Mouse (Mus musculus) kidney, embryonic 15.5 days (tissue): Measurements from ENCODE around the gene Ocrl. TPM values are rescaled to one million over a fixed set of nuclear protein-coding genes. Genes with fewer than 3 reads are reported as not detected.

ENCODE experiments used
- ATAC-seq: fragments of 200-750 bp; cut with Nextera tagmentation; replicated peaks from 2 replicates; pipeline ENCODE4 v1.8.0; 2017; ENCODE audit warnings: moderate TSS enrichment; ENCODE audit not compliant: low FRiP score
- H3K27ac ChIP-seq: fragments of 300-500 bp; sonication (generic); 2 replicates; pipeline ENCODE4 v1.5.1; 2015; ENCODE audit warnings: mild to moderate bottlenecking, inconsistent platforms
- H3K27me3 ChIP-seq: fragments of 300-500 bp; sonication (generic); 2 replicates; pipeline ENCODE4 v1.6.1; 2015; ENCODE audit warnings: inconsistent platforms
- H3K36me3 ChIP-seq: fragments of 300-500 bp; sonication (generic); 2 replicates; pipeline ENCODE4 v1.6.1; 2015; ENCODE audit warnings: inconsistent platforms
- H3K4me1 ChIP-seq: fragments of 300-500 bp; sonication (generic); 2 replicates; pipeline ENCODE4 v1.6.1; 2015; ENCODE audit warnings: inconsistent platforms
- H3K4me2 ChIP-seq: fragments of 300-500 bp; sonication (generic); 2 replicates; pipeline ENCODE4 v1.6.1; 2015; ENCODE audit warnings: moderate library complexity, mild to moderate bottlenecking, inconsistent platforms
- H3K4me3 ChIP-seq: fragments of 300-500 bp; sonication (generic); replicated peaks from 2 replicates; pipeline ENCODE4 v1.5.1; 2015; ENCODE audit warnings: mild to moderate bottlenecking, inconsistent platforms
- H3K9ac ChIP-seq: fragments of 300-500 bp; sonication (generic); 2 replicates; pipeline ENCODE4 v1.6.1; 2015; ENCODE audit warnings: mild to moderate bottlenecking, inconsistent platforms
- H3K9me3 ChIP-seq: fragments of 300-500 bp; sonication (generic); replicated peaks from 2 replicates; pipeline ENCODE4 v1.6.1; 2016; ENCODE audit warnings: inconsistent platforms
- WGBS: fragments of 180-500 bp; shearing (Covaris S2); methylation state at CpG from one replicate; pipeline ENCODE4 v1.1.7; 2015; ENCODE audit warnings: mixed read lengths; 5-methylcytosine and 5-hydroxymethylcytosine counted together
- polyA plus RNA-seq: library from polyadenylated mRNA; unstranded; fragments of >200 nt; fragmentation: Nextera tagmentation; extraction: Ambion mirVana; gene quantifications from 2 replicates; pipeline ENCODE4 v1.2.1, GENCODE M21; 2015

The Ocrl gene
- polyA plus RNA-seq, 1 experiment from 2014 or later, result 21.2 TPM

DNA sequence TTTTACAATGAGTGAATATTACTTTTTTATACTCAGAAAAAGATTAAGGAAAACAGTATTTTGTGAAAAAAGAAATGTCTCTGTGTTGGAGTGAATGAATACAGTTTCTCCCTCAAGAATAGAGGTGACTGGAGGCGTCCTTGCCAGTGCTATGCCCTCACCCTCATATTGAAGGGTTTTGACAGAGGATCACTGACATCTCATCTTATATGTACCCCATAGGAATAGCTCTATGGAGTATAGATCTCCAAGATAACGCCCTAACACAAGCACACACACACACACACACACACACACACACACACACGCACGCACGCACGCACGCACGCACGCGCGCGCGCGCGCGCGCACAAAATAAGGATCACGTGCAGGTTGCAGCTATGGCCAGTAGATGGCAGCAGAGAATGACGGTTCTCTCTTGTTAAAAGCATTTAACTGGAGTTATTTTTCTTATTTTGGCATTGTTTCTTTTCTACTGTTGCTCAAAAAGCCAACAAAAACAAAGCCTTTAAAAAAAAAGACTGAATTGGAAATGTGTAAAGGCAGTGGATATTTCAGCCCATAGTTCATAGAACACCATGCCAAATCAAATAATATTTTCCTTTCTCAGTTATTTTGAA is 72.9 kb downstream of the Ocrl start:
- WGBS, result 34% methylated on average over 19 of the region's 19 CpGs
- Histone ChIP-seq H3K27me3 (peaks cover 15% of the 10 kb centered on the region; the same call in 1 of the 2 replicates), H3K4me3 (peak overlapping the region; percentile 31), H3K9ac (no peak overlapping the region), H3K9me3 (no peaks in the 10 kb centered on the region), H3K4me1 (no peaks in the 10 kb centered on the region), H3K27ac (no peak overlapping the region), H3K36me3 (no peaks in the 10 kb centered on the region), H3K4me2 (peak overlapping the region; percentile 53)
- no peak for ATAC-seq

GRCm38 (mm10) chrX:47988024-47988423 is 75.8 kb downstream of the Ocrl start:
- Histone ChIP-seq H3K4me1 (no peaks in the 10 kb centered on the region), H3K4me2 (no peak overlapping the region), H3K9me3 (no peaks in the 10 kb centered on the region), H3K9ac (no peak overlapping the region), H3K36me3 (no peaks in the 10 kb centered on the region), H3K27me3 (peaks cover 20% of the 10 kb centered on the region; the same call in 1 of the 2 replicates), H3K4me3 (no peak overlapping the region), H3K27ac (no peak overlapping the region)
- 54% methylated on average over 7 of the region's 8 CpGs for WGBS
- ATAC-seq, result no peak

- WGBS, result 28% methylated on average over 8 of the region's 8 CpGs
Measured at GRCm38 (mm10) chrX:47992606-47993005, 80.4 kb downstream of the Ocrl start.

GRCm38 (mm10) chrX:47998412-47998811 is 86.2 kb downstream of the Ocrl start:
- Histone ChIP-seq H3K4me2 (no peak overlapping the region), H3K9ac (no peak overlapping the region), H3K27ac (no peak overlapping the region), H3K9me3 (no peaks in the 10 kb centered on the region), H3K36me3 (no peaks in the 10 kb centered on the region), H3K4me1 (no peaks in the 10 kb centered on the region), H3K4me3 (no peak overlapping the region), H3K27me3 (no peaks in the 10 kb centered on the region; the same call in 1 of the 2 replicates)
- ATAC-seq, result no peak
- WGBS, result 68% methylated on average over 8 of the region's 8 CpGs

More at GRCm38 (mm10) chrX:47992606-47993005, 80.4 kb downstream of the Ocrl start:
- Histone ChIP-seq H3K9ac (no peak overlapping the region), H3K9me3 (no peaks in the 10 kb centered on the region), H3K36me3 (no peaks in the 10 kb centered on the region), H3K4me2 (peak overlapping the region; percentile 44), H3K4me3 (no peak overlapping the region), H3K27me3 (peaks cover 9% of the 10 kb centered on the region; the same call in 1 of the 2 replicates), H3K4me1 (no peaks in the 10 kb centered on the region), H3K27ac (no peak overlapping the region)
- no peak for ATAC-seq

DNA sequence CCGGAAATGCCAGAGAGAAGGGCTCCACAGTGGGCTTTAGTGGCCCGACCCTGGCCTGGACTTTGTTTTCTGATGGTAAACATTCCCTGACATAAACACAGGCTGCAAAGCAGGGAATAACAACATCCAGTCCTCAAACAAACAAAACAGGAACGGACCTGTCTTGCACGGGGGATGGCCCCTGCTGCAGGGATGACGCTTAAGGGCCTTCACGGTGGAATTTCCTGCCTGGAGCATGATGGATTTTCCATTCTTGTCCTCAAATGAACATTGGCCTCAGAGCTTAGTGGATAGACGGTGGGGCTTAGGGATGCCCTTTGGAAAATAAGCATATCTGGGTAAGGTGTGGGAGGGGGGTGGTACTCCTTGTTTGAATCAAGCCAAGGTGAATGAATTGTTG is 89.0 kb downstream of the Ocrl start:
- 71% methylated on average over 7 of the region's 7 CpGs for WGBS
- H3K4me3 ChIP-seq, result no peak overlapping the region

GRCm38 (mm10) chrX:48004786-48005185 is 92.6 kb downstream of the Ocrl start:
- no peaks in the 10 kb centered on the region for H3K36me3 ChIP-seq
- no peak overlapping the region for H3K27ac ChIP-seq
- no peak overlapping the region for H3K4me3 ChIP-seq
- no peak for ATAC-seq
- WGBS, result 73% methylated on average over 1 of the region's 1 CpGs
- no peaks in the 10 kb centered on the region for H3K9me3 ChIP-seq
- no peaks in the 10 kb centered on the region for H3K4me1 ChIP-seq
- H3K9ac ChIP-seq, result no peak overlapping the region
- no peak overlapping the region for H3K4me2 ChIP-seq
- no peaks in the 10 kb centered on the region for H3K27me3 ChIP-seq

More for the DNA sequence above, 89.0 kb downstream of the Ocrl start:
- H3K36me3 ChIP-seq, result no peaks in the 10 kb centered on the region
- no peak overlapping the region for H3K4me2 ChIP-seq
- H3K27me3 ChIP-seq, result no peaks in the 10 kb centered on the region
- H3K27ac ChIP-seq, result no peak overlapping the region
- H3K9ac ChIP-seq, result no peak overlapping the region
- H3K9me3 ChIP-seq, result no peaks in the 10 kb centered on the region
- H3K4me1 ChIP-seq, result no peaks in the 10 kb centered on the region
- ATAC-seq, result no peak

DNA sequence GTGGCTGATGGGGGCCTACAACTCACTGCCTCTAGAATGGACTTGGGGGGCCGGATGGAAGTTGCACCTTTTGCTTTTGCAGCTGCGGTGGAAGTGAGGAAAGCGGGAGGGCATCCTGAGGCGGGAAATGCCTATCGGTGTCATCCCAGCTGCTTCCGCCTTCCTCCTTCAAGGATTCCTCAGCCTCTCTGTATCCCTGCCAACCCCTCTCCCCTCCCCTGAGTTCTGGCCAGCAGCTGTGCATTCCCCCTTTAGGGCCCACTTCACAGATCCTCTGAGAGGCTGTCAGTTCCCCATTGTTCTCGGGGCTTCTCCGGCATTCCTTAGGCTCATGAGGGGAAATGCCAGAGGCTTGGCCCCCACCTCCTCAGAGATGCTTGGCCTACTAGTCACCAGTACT is 93.9 kb downstream of the Ocrl start:
- no peak for ATAC-seq
- no peak overlapping the region for H3K4me3 ChIP-seq
- no peaks in the 10 kb centered on the region for H3K27me3 ChIP-seq
- no peak overlapping the region for H3K9ac ChIP-seq
- H3K36me3 ChIP-seq, result no peaks in the 10 kb centered on the region
- H3K4me2 ChIP-seq, result no peak overlapping the region
- H3K4me1 ChIP-seq, result no peaks in the 10 kb centered on the region
- no peaks in the 10 kb centered on the region for H3K9me3 ChIP-seq
- WGBS, result 54% methylated on average over 8 of the region's 8 CpGs
- no peak overlapping the region for H3K27ac ChIP-seq

- no peaks in the 10 kb centered on the region for H3K36me3 ChIP-seq
- no peak for ATAC-seq
Measured at GRCm38 (mm10) chrX:48011656-48012055, 99.5 kb downstream of the Ocrl start.

More at GRCm38 (mm10) chrX:48011656-48012055, 99.5 kb downstream of the Ocrl start:
- Histone ChIP-seq H3K4me1 (no peaks in the 10 kb centered on the region), H3K27ac (no peak overlapping the region), H3K9me3 (no peaks in the 10 kb centered on the region), H3K27me3 (no peaks in the 10 kb centered on the region), H3K9ac (no peak overlapping the region), H3K4me3 (no peak overlapping the region), H3K4me2 (no peak overlapping the region)
- WGBS, result 95% methylated on average over 3 of the region's 3 CpGs

Other genes starting within 250 kb of the Ocrl start
- 24.9 and 26.7 TPM in 2 replicates for gene Smarca1, start 19.4 kb upstream of the Ocrl start, polyA plus RNA-seq
- gene Apln, start 122.5 kb downstream of the Ocrl start, polyA plus RNA-seq, result 6.2 and 6.4 TPM in 2 replicates
- gene Xpnpep2, start 196.3 kb downstream of the Ocrl start, polyA plus RNA-seq, result 5.2 and 5.6 TPM in 2 replicates
- 1.5 and 2.1 TPM in 2 replicates for gene Sash3, start 234.0 kb downstream of the Ocrl start, polyA plus RNA-seq